Mouse (Mus musculus): Measurements from ENCODE around the gene Flcn.
A peak's percentile ranks its signal among the peaks of the same experiment; 100 is the strongest.

Flcn gene

GRCm38 (mm10) chr11:59760796-59761195, 49.0 kb downstream of the Flcn start:
- no peak for DNase-seq

GRCm38 (mm10) chr11:59759626-59760025, 50.2 kb downstream of the Flcn start:
- DNase-seq = no peak

- peak; percentile 36 for DNase-seq
These were observed 50.6 kb downstream of the Flcn start for GRCm38 (mm10) chr11:59759178-59759577.

- DNase-seq = no peak
These were observed 51.4 kb downstream of the Flcn start for GRCm38 (mm10) chr11:59758191-59758985.

GRCm38 (mm10) chr11:59756351-59756750, 53.5 kb downstream of the Flcn start:
- DNase-seq = no peak

- no peak for DNase-seq
These were observed 55.3 kb downstream of the Flcn start for GRCm38 (mm10) chr11:59754504-59754903.

- no peak for DNase-seq
These were observed 60.8 kb downstream of the Flcn start for GRCm38 (mm10) chr11:59749050-59749449.

GRCm38 (mm10) chr11:59746614-59747013, 63.2 kb downstream of the Flcn start:
- DNase-seq = peak; percentile 63

GRCm38 (mm10) chr11:59745851-59746250, 64.0 kb downstream of the Flcn start:
- no peak for DNase-seq

GRCm38 (mm10) chr11:59744374-59744773, 65.4 kb downstream of the Flcn start:
- DNase-seq = no peak

- DNase-seq = no peak
These were observed 66.1 kb downstream of the Flcn start for GRCm38 (mm10) chr11:59743712-59744111.

GRCm38 (mm10) chr11:59743307-59743706, 66.5 kb downstream of the Flcn start:
- no peak for DNase-seq

- DNase-seq = no peak
These were observed 67.9 kb downstream of the Flcn start for GRCm38 (mm10) chr11:59741915-59742314.
